Mouse (Mus musculus): Measurements from ENCODE around the gene Hist1h2ab. TPM values are rescaled to one million over a fixed set of nuclear protein-coding genes. Genes with fewer than 3 reads are reported as not detected.
"Not testable (repeated sequence)": the region's sequence is repeated elsewhere in the genome, so short reads cannot be mapped to it uniquely, and the experiment has no call there.

Gene Hist1h2ab
- polyA plus RNA-seq, 1 experiment from 2014 or later = 73.2 TPM

DNA sequence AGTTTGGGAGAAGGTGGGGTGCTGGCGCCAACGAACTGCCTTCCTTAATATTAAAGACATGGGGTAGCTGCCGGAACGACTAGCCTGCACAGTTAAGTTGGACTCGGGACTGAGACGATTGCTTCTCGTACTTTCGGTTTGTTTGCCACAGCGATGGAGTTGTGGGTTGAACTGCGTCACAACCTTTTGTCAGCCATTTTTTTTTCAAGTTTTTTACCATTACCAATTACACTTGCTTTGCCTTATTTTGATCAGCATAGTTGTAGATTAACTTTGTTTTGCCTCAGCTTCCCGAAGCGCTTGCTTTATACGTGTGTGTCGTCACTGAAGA, 11.0 kb upstream of the Hist1h2ab start:
- Histone ChIP-seq H3K4me1 (peaks cover 31% of the 10 kb centered on the region), H3K36me3 (replicated peaks) (no peaks in the 10 kb centered on the region), H3K4me3 (replicated peaks) (peak overlapping the region; percentile 58), H3K4me2 (peak overlapping the region; percentile 95), H3K9me3 (no peaks in the 10 kb centered on the region), H3K27ac (peak overlapping the region; percentile 99), H3K9ac (peak overlapping the region; percentile 90), H3K27me3 (no peaks in the 10 kb centered on the region)
- ATAC-seq (ENCODE audit: low FRiP score) = no peak
- under 1% methylated on average over 14 of the region's 14 CpGs for WGBS

DNA sequence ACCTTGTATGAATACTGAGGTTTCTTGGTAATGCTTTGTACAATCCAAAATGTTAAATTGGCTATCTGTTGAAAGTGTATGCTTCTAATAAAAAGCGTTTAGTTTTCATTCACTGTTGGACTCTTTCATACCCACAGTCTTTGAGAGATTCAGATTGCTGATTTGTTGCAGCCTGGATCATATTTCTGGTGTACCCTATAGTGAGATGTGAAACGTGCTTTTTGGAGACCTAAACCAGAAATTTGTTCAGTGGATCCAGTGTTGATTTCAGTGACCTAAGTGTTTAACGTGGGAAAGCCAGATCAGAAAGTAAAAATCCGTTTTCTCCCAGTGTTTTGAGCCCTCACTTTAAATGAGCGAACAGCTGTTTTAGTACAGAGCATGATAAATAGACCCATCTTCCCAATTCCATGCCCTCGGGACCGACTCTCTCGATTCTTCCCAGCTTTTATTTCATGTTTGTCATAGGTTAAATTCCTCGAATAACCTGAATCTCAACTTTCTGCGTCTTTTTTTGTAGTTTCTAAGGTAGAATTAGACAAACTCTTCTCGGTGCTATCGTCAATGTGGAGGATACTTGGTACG, 10.6 kb upstream of the Hist1h2ab start:
- 41% methylated on average over 13 of the region's 13 CpGs for WGBS
- Histone ChIP-seq H3K4me1 (peaks cover 31% of the 10 kb centered on the region), H3K4me3 (replicated peaks) (peak overlapping the region; percentile 58), H3K36me3 (replicated peaks) (no peaks in the 10 kb centered on the region), H3K27ac (peak overlapping the region; percentile 99), H3K4me2 (peak overlapping the region; percentile 95), H3K9ac (peak overlapping the region; percentile 90), H3K27me3 (no peaks in the 10 kb centered on the region), H3K9me3 (no peaks in the 10 kb centered on the region)
- ATAC-seq (ENCODE audit: low FRiP score) = no peak

DNA sequence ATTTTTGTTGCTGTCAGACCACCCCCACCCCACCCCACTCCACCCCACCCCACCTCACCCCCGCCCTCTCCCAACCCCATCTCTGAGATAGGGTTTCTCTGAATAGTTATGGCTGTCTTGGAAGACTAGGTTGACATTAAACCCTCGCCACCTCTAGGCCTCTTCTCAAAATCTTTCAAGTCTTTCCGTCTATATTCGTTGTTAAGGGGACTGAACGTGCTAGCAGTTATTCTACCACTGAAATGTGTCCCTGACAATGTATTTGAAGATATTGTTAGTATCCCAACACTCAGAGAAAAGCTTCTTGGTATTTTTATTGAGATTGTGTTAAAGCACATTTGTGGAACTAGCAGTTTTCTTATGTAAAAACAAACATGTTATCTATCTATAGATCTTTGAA, 10.0 kb upstream of the Hist1h2ab start:
- no peaks in the 10 kb centered on the region for H3K9me3 ChIP-seq
- peak overlapping the region; percentile 58; the same call in 1 of the 2 replicates for H3K4me3 ChIP-seq (replicated peaks)
- no peak for ATAC-seq (ENCODE audit: low FRiP score)
- no peak overlapping the region for H3K9ac ChIP-seq
- peak overlapping the region; percentile 95 for H3K4me2 ChIP-seq
- WGBS = 68% methylated on average over 5 of the region's 5 CpGs
- H3K4me1 ChIP-seq = peaks cover 31% of the 10 kb centered on the region
- H3K27ac ChIP-seq = peak overlapping the region; percentile 99
- H3K36me3 ChIP-seq (replicated peaks) = no peaks in the 10 kb centered on the region
- no peaks in the 10 kb centered on the region for H3K27me3 ChIP-seq

DNA sequence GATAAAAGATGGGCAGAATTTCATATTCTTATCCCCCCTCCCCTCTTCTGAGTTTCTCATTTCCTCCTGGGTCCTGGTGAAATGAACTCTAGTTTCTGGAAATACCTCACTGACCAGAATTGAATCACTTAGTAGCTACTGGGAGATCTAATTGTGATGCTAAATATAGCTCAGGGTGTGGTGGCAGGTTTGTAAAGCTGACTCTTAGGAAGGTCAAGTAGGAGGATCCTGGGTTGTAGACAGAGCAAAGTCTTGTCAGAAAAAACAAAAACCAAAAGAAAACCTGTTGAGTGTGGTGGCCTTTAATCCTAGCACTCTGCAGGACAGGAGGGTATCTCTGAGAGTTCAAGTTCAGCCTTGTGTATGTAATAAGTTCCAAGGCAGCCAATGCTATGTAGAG, 8.9 kb upstream of the Hist1h2ab start:
- H3K27ac ChIP-seq = no peak overlapping the region
- H3K27me3 ChIP-seq = no peaks in the 10 kb centered on the region
- peaks cover 31% of the 10 kb centered on the region for H3K4me1 ChIP-seq
- H3K4me3 ChIP-seq (replicated peaks) = no peak overlapping the region
- no peak for ATAC-seq (ENCODE audit: low FRiP score)
- no peak overlapping the region for H3K4me2 ChIP-seq
- H3K9me3 ChIP-seq = no peaks in the 10 kb centered on the region
- no peaks in the 10 kb centered on the region for H3K36me3 ChIP-seq (replicated peaks)
- H3K9ac ChIP-seq = no peak overlapping the region

DNA sequence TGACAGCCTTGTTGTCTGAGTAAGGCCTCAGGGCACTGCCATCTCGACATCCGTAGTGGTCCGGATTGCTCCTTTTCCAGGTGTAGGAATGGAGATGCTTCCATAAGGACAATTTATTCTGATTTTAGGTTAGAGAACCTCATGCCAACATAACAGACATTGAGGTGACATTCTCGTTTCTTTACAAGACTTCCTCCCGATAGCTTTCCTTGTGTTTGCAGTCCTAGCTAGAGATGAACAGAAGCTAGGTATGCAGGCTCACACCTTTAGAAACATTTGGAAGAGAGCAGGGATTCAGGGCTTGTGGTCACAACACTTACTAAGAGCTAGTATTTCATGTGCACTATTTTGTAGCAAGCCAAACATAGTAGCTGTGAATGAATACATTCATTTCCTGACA, 7.7 kb upstream of the Hist1h2ab start:
- no peaks in the 10 kb centered on the region for H3K9me3 ChIP-seq

DNA sequence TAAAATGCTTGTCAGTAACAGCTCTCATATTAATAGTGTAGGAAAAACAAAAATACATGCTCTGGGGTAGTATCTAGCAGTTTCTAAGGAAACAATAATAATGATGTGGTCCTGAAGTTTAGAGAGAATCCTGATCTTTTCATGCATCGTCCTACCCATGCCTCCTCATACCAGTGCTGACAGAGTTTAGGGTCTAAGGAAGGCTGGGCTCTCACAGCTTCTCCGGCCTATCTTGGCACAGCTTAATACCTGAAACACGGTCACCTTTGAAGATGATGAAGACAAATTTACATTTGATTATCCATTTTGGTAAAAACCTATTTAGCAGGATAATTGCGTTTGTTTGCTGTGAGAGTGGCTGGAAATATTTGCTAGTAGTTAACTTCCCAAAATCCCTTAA, 7.0 kb upstream of the Hist1h2ab start:
- 44% methylated on average over 4 of the region's 4 CpGs for WGBS
- Histone ChIP-seq H3K4me3 (replicated peaks) (peak overlapping the region; percentile 45), H3K4me1 (peaks cover 34% of the 10 kb centered on the region)

More for the DNA sequence above, 7.7 kb upstream of the Hist1h2ab start:
- 88% methylated on average over 5 of the region's 5 CpGs for WGBS
- Histone ChIP-seq H3K27me3 (no peaks in the 10 kb centered on the region), H3K27ac (0 out of 2 replicates have a peak overlapping the region, but pooled peaks have one; percentile 53), H3K36me3 (replicated peaks) (no peaks in the 10 kb centered on the region), H3K4me1 (peaks cover 34% of the 10 kb centered on the region), H3K9ac (no peak overlapping the region), H3K4me3 (replicated peaks) (no peak overlapping the region), H3K4me2 (no peak overlapping the region)
- ATAC-seq (ENCODE audit: low FRiP score) = no peak

DNA sequence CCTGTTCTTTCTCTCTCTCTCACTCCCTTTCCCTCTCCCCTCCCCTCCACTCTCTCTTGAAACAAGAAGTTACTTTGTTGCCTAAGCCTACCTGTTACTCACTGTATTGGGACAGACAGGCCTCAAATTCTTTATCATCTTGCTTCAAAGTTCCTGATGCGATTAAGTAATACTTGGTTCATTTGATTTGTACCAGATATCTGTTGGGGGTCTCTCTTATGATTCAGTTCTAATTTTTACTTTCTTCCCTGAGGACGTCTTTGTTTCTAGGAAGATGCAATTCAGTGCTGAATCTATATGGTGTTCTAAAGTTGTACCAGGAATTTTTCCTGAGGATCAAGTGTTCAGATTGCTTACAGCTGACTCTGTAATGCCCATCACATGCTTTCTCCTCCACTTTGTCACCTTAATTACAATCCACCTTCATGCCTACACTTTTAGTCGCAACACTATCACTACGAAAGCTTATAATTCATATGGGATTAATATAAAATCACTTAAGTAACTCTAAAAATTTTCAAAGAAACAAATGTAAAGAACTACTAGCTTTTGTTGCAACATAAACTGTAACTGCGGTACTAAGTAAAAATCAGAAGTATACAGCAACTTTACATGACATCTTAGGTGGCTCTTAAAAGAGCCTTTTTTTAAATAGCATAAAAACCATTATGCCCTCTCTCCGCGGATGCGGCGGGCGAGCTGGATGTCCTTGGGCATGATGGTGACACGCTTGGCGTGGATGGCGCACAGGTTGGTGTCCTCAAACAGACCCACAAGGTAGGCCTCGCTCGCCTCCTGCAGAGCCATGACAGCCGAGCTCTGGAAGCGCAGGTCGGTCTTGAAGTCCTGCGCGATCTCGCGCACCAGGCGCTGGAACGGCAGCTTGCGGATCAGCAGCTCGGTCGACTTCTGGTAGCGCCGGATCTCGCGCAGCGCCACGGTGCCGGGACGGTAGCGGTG, 6.2 kb upstream of the Hist1h2ab start:
- Histone ChIP-seq H3K4me3 (replicated peaks) (peak overlapping the region; percentile 45), H3K9me3 (no peaks in the 10 kb centered on the region), H3K27ac (peak overlapping the region; percentile 99), H3K4me2 (peak overlapping the region; percentile 63), H3K27me3 (no peaks in the 10 kb centered on the region), H3K9ac (peak overlapping the region; percentile 64), H3K36me3 (replicated peaks) (no peaks in the 10 kb centered on the region), H3K4me1 (peaks cover 29% of the 10 kb centered on the region)
- under 1% methylated on average over 15 of the region's 36 CpGs for WGBS
- ATAC-seq (ENCODE audit: low FRiP score) = no peak

More for the DNA sequence above, 7.0 kb upstream of the Hist1h2ab start:
- Histone ChIP-seq H3K4me2 (peak overlapping the region; percentile 63), H3K36me3 (replicated peaks) (no peaks in the 10 kb centered on the region), H3K27me3 (no peaks in the 10 kb centered on the region), H3K9me3 (no peaks in the 10 kb centered on the region), H3K9ac (peak overlapping the region; percentile 64; the same call in 1 of the 2 replicates), H3K27ac (peak overlapping the region; percentile 99)
- ATAC-seq (ENCODE audit: low FRiP score) = no peak

DNA sequence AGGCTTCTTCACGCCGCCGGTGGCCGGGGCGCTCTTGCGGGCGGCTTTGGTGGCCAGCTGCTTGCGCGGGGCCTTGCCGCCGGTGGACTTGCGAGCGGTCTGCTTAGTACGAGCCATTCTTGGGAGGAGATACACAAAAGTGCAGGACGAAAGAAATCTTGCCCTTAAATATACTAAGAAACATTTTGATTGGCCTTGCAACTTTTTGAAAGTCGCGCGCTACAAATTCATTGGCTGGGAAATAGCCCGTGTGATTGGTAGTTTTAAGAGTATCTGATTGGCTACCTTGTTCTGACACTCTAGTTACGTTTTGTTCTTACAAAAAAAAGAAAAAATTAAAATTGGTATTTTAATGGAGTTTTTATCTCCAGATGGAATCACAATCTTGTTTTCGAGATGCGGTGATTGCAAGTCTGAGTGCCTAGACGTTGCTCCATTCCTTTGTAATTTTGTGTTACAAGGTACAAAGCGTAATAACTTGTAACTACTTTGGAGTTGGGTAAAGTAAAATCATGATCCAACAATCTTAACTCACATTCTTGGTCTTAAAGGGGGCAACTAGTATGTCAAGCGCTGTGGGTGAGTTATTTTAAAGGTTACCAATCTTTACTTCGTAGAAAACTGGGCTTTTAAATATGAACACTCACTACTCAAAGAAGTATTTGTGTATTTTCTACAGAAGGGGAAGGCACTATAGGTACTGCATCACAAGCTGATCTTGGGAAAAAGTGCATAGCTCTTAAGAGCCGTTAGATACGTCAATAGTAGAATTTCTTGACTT, 5.4 kb upstream of the Hist1h2ab start, which contains the start of gene Hist1h3c:
Gene Hist1h3c (minus strand): TSS at position 222 of the 781 bp plus-strand sequence.
- no peaks in the 10 kb centered on the region for H3K9me3 ChIP-seq
- under 1% methylated on average over 26 of the region's 28 CpGs for WGBS
- H3K4me1 ChIP-seq = peaks cover 21% of the 10 kb centered on the region
- H3K4me2 ChIP-seq = peak within 1 kb of the TSS; percentile 63
- H3K4me3 ChIP-seq (replicated peaks) = peak within 1 kb of the TSS; percentile 45
- ATAC-seq (ENCODE audit: low FRiP score) = peak; percentile 72
- peak within 1 kb of the TSS; percentile 75 for H3K9ac ChIP-seq
- H3K36me3 ChIP-seq (replicated peaks) = no peaks in the 10 kb centered on the region
- no peaks in the 10 kb centered on the region for H3K27me3 ChIP-seq
- peak within 1 kb of the TSS; percentile 99 for H3K27ac ChIP-seq

DNA sequence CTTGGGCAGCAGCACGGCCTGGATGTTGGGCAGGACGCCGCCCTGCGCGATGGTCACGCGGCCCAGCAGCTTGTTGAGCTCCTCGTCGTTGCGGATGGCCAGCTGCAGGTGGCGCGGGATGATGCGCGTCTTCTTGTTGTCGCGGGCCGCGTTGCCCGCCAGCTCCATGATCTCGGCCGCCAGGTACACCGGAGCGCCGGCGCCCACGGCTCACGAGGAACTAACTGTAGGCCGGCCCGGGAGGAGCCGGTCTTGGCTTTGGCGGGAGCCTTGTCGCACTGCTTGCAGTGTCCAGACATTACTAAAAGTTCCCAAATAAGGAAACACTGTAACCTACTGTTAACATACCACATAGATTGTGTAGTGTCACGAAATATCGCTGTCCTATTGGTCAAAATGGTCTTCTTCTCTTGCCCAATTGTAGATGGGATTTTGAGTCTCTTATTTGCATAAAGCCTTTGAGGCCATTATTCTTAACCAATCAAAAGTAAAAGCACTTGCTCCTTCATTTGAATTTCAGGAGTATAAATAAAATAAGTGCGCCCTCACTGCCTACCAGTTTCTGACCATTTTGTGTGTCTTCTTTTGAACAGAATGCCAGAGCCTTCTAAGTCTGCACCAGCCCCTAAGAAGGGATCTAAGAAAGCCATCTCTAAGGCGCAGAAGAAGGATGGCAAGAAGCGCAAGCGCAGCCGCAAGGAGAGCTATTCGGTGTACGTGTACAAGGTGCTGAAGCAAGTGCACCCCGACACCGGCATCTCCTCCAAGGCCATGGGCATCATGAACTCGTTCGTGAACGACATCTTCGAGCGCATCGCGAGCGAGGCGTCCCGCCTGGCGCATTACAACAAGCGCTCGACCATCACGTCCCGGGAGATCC, 4.5 kb upstream of the Hist1h2ab start, which contains the start of gene Hist1h2bb:
Gene Hist1h2bb (plus strand): TSS at position 534 of the 880 bp plus-strand sequence.
- not testable (repeated sequence) for H3K36me3 ChIP-seq (replicated peaks); H3K27me3 ChIP-seq; H3K9me3 ChIP-seq
- Histone ChIP-seq H3K9ac (peak within 1 kb of the TSS; percentile 75), H3K4me1 (peaks cover 17% of the 10 kb centered on the region), H3K4me2 (peak within 1 kb of the TSS; percentile 63), H3K4me3 (replicated peaks) (peak within 1 kb of the TSS; percentile 45), H3K27ac (peak within 1 kb of the TSS; percentile 99)
- WGBS = under 1% methylated on average over 40 of the region's 58 CpGs
- ATAC-seq (ENCODE audit: low FRiP score) = peak; percentile 92

DNA sequence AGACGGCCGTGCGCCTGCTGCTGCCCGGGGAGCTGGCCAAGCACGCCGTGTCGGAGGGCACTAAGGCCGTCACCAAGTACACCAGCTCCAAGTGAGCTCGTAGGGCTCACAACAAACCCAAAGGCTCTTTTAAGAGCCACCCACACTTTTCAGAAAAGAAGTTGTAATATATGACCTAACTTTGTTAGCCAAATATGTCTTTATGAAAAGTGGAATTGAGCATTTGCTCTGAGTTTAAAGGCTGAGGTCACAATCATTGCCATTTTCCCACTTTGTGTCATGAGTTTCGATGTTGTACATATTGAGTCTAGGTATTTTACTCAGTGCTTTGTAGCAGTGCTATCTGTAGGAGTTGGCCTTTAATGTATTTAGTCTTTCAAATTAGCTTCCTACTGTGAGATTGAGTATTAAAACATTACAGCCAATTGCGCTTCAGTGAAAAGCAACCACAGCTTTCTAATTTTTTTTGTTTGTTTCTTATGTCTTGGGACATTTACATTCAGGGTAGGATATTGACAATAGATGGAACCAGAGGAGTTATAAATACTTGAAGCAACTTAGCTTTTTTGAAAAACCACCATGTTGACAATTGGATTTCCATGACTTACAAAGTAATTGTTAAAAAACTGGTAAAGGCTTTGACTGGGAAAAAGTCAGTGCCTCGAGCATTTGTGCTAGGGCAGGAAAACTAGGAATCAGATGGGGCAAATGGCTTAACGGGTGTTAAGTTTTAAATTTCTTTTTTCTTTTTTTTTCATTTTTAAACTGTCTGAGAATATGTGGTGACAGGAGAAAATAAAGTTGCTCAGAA, 3.6 kb upstream of the Hist1h2ab start:
- H3K4me2 ChIP-seq = peak overlapping the region; percentile 63
- H3K4me3 ChIP-seq (replicated peaks) = peak overlapping the region; percentile 45
- no peak for ATAC-seq (ENCODE audit: low FRiP score)
- no peaks in the 10 kb centered on the region for H3K9me3 ChIP-seq
- peaks cover 17% of the 10 kb centered on the region for H3K4me1 ChIP-seq
- no peaks in the 10 kb centered on the region for H3K27me3 ChIP-seq
- H3K36me3 ChIP-seq (replicated peaks) = no peaks in the 10 kb centered on the region
- H3K27ac ChIP-seq = peak overlapping the region; percentile 99
- peak overlapping the region; percentile 58 for H3K9ac ChIP-seq
- WGBS = 1% methylated on average over 11 of the region's 13 CpGs
